Mouse (Mus musculus): ENCODE measurements around the gene Prl2c1. TPM values are rescaled to one million over a fixed set of nuclear protein-coding genes. Genes with fewer than 3 reads are reported as not detected.
"Not testable (repeated sequence)": the region's sequence is repeated elsewhere in the genome, so short reads cannot be mapped to it uniquely, and the experiment has no call there.

Prl2c1 gene
- not detected for total RNA-seq (2021)
- long read RNA-seq, experiment 1, result 0 reads
- long read RNA-seq, experiment 2, result 0 reads

- no peak for DNase-seq
- intact Hi-C loops (cut with DNase I), result no loop called here
Measured at GRCm38 (mm10) chr13:27849042-27849441, at the start of gene Prl2c1. TSS of gene Prl2c1 (plus strand) at chr13:27849342.

GRCm38 (mm10) chr13:27801354-27801753, 47.8 kb upstream of the Prl2c1 start, which contains the start of gene Prl2a1:
TSS of gene Prl2a1 (plus strand) at chr13:27801654.
- DNase-seq, result no peak
- intact Hi-C loops (cut with DNase I), result no loop called here

GRCm38 (mm10) chr13:27802765-27803164, 46.4 kb upstream of the Prl2c1 start:
- intact Hi-C loops (cut with DNase I), result no loop called here

GRCm38 (mm10) chr13:27904236-27904635, 55.1 kb downstream of the Prl2c1 start:
- intact Hi-C loops (cut with DNase I); DNase-seq: not testable (repeated sequence)

More at GRCm38 (mm10) chr13:27802765-27803164, 46.4 kb upstream of the Prl2c1 start:
- no peak for DNase-seq

Other genes starting within 250 kb of the Prl2c1 start
- not detected for gene Prl7b1, start 238.8 kb upstream of the Prl2c1 start, total RNA-seq (2021)
- gene Prl7a1, start 206.8 kb upstream of the Prl2c1 start, total RNA-seq (2021), result not detected
- not detected for gene Prl7a2, start 181.3 kb upstream of the Prl2c1 start, total RNA-seq (2021)
- gene Prl7d1, start 132.6 kb upstream of the Prl2c1 start, total RNA-seq (2021), result not detected
- not detected for gene Prl7c1, start 68.5 kb upstream of the Prl2c1 start, total RNA-seq (2021)
- gene Prl2a1, start 47.7 kb upstream of the Prl2c1 start, total RNA-seq (2021), result not detected
- not detected for gene Prl4a1, start 166.9 kb downstream of the Prl2c1 start, total RNA-seq (2021)